Mouse (Mus musculus) hindbrain, postnatal 0 days (tissue): ENCODE results near the gene Atp4b. TPM values are rescaled to one million over a fixed set of nuclear protein-coding genes. Genes with fewer than 3 reads are reported as not detected.
A peak's percentile ranks its signal among the peaks of the same experiment; 100 is the strongest.

ENCODE experiments used
- ATAC-seq: fragments of 200-750 bp; cut with Nextera tagmentation; 2 replicates; pipeline ENCODE4 v1.8.0; 2017; ENCODE audit warnings: mild to moderate bottlenecking, moderate TSS enrichment, moderate library complexity
- DNase-seq: peaks from one replicate; pipeline ENCODE4 v3.0.0-alpha.2; 2015; ENCODE audit warnings: low spot score
- H3K27ac ChIP-seq: fragments of 300-500 bp; sonication (generic); 2 replicates; pipeline ENCODE4 v1.5.1; 2014; ENCODE audit warnings: mild to moderate bottlenecking
- H3K27me3 ChIP-seq: fragments of 300-500 bp; sonication (generic); 2 replicates; pipeline ENCODE4 v1.6.1; 2014; ENCODE audit warnings: low read length, mixed read lengths; ENCODE audit not compliant: insufficient read depth
- H3K36me3 ChIP-seq: fragments of 300-500 bp; sonication (generic); 2 replicates; pipeline ENCODE4 v1.6.1; 2014; ENCODE audit warnings: low read length, mixed read lengths; ENCODE audit not compliant: insufficient read depth
- H3K4me1 ChIP-seq: fragments of 300-500 bp; sonication (generic); 2 replicates; pipeline ENCODE4 v1.6.1; 2014; ENCODE audit warnings: antibody characterized with exemption, low read length, mixed read lengths; ENCODE audit not compliant: insufficient read depth
- H3K4me2 ChIP-seq: fragments of 300-500 bp; sonication (generic); 2 replicates; pipeline ENCODE4 v1.6.1; 2014; ENCODE audit warnings: low read depth, mild to moderate bottlenecking, low read length, moderate library complexity, mixed read lengths
- H3K4me3 ChIP-seq: fragments of 300-500 bp; sonication (generic); 2 replicates; pipeline ENCODE4 v1.5.1; 2014; ENCODE audit warnings: low read length
- H3K9ac ChIP-seq: fragments of 300-500 bp; sonication (generic); replicated peaks from 2 replicates; pipeline ENCODE4 v1.6.1; 2014; ENCODE audit warnings: mild to moderate bottlenecking, low read length, moderate library complexity, mixed read lengths
- H3K9me3 ChIP-seq: fragments of 300-500 bp; sonication (generic); 2 replicates; pipeline ENCODE4 v1.6.1; 2016; ENCODE audit warnings: low read length, mixed read lengths
- CTCF ChIP-seq: IDR thresholded peaks from 2 replicates; pipeline ENCODE4 v1.5.1; 2016; ENCODE audit warnings: antibody characterized with exemption, control low read depth, low read depth
- WGBS: fragments of 180-500 bp; shearing (Covaris S2); extraction: QIAGEN DNeasy Blood & Tissue Kit; methylation state at CpG from one replicate; pipeline ENCODE4 v1.1.7; 2014; 5-methylcytosine and 5-hydroxymethylcytosine counted together
- polyA plus RNA-seq: library from polyadenylated mRNA; unstranded; fragments of >200 nt; fragmentation: Nextera tagmentation; extraction: Ambion mirVana; gene quantifications from 2 replicates; pipeline ENCODE4 v1.2.1, GENCODE M21; 2015
- total RNA-seq: library from RNA; depleted of rRNA; stranded (reverse); fragments of >200 nt; gene quantifications from 2 replicates; pipeline ENCODE4 v1.2.3, GENCODE M21; 2014; rRNA removed

Gene Atp4b
- total RNA-seq (not detected in 2 replicates), polyA plus RNA-seq (not detected in 2 replicates)

GRCm38 (mm10) chr8:13396725-13397124 lies at the start of gene Atp4b:
TSS of gene Atp4b (minus strand) at chr8:13396825.
- no peak within 1 kb of the TSS for H3K27ac ChIP-seq
- 80% methylated on average over 5 of the region's 5 CpGs for WGBS
- H3K9ac ChIP-seq, result no peak within 1 kb of the TSS
- no peaks in the 10 kb centered on the region for H3K36me3 ChIP-seq
- H3K4me3 ChIP-seq, result no peak within 1 kb of the TSS
- no peaks in the 10 kb centered on the region for H3K4me1 ChIP-seq
- no peak within 1 kb of the TSS for H3K4me2 ChIP-seq
- no peaks in the 10 kb centered on the region for H3K27me3 ChIP-seq
- H3K9me3 ChIP-seq, result no peaks in the 10 kb centered on the region
- DNase-seq (no peak), ATAC-seq (no peak)
- TF ChIP-seq CTCF, result no peak

DNA sequence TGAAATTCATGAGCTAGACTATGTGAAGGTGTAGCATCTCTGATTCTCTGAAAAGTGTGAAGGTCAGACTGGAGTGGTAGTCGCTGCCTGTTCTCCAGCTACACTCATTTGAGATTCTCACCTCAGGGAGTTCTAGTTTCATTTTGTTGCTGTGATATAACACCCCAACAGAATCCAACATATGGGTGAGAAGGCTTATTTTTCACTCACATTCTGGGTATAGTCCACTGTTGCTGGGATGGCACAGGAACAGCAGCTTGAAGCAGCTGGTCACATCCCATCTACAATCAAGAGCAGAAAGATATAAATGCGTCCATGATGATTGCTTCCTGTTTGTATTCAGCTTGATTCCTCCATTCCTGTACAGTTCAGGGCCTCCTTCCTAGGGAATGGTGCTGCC lies 45.5 kb upstream of the Atp4b start:
- no peak for DNase-seq
- Histone ChIP-seq H3K4me3 (no peak overlapping the region), H3K27me3 (no peaks in the 10 kb centered on the region), H3K36me3 (no peaks in the 10 kb centered on the region), H3K27ac (no peak overlapping the region), H3K9me3 (no peaks in the 10 kb centered on the region), H3K4me2 (no peak overlapping the region), H3K9ac (no peak overlapping the region), H3K4me1 (no peaks in the 10 kb centered on the region)
- no peak for ATAC-seq
- WGBS, result 99% methylated on average over 2 of the region's 2 CpGs
- TF ChIP-seq CTCF, result no peak

DNA sequence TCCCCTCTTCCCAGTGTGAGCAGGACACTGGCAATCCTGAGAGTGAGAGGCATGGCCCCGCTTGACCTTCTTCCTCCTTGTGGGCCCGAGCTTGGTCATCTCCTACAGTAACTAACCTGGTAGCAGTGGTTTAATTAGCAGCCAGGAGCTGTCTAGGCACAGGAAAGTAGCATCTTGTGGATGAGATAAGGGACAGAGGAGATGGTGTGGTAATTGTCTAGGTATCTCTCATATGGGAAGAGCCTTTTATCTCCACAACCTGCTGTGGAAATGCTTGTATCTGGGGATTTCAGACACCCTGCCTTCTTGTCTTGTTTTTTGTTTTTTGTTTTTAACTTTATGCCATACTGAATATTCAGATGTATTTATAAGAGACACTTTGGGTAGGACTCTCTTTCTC lies 40.9 kb upstream of the Atp4b start:
- Histone ChIP-seq H3K9ac (no peak overlapping the region), H3K36me3 (no peaks in the 10 kb centered on the region), H3K4me3 (no peak overlapping the region), H3K4me2 (no peak overlapping the region), H3K9me3 (no peaks in the 10 kb centered on the region), H3K27ac (no peak overlapping the region), H3K27me3 (peaks cover 16% of the 10 kb centered on the region; the same call in 1 of the 2 replicates), H3K4me1 (no peaks in the 10 kb centered on the region)
- TF ChIP-seq CTCF, result no peak
- no peak for ATAC-seq
- DNase-seq, result no peak
- WGBS, result 80% methylated on average over 2 of the region's 2 CpGs

DNA sequence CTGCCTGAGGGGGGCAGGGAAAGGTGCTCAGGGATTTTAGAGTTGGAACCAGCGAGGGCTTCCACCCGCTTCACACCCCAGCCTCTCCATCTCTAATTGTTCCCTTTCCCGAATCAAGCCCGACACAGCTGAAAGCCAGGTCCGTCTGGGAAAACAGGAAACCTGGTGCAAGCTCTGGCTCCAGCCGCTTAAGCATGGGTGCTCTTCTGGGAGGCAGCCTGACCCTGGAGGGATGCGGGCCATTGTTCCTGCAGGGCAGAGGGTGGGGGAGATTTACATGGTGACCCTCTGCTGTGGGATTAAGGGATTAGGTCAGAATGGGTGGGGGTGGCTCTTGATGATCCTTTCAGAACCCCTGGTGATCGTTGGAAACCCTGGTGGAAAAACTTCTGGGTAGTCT lies 39.4 kb upstream of the Atp4b start:
- H3K4me1 ChIP-seq, result no peaks in the 10 kb centered on the region
- no peaks in the 10 kb centered on the region for H3K36me3 ChIP-seq
- no peak for TF ChIP-seq CTCF
- peaks cover 16% of the 10 kb centered on the region; the same call in 1 of the 2 replicates for H3K27me3 ChIP-seq
- H3K9me3 ChIP-seq, result no peaks in the 10 kb centered on the region
- whole genome bisulfite sequencing, result 17% methylated on average over 8 of the region's 8 CpGs
- peak overlapping the region; percentile 8; the same call in 1 of the 2 replicates for H3K4me3 ChIP-seq
- no peak for ATAC-seq
- DNase-seq, result no peak
- no peak overlapping the region for H3K9ac ChIP-seq
- no peak overlapping the region for H3K27ac ChIP-seq
- H3K4me2 ChIP-seq, result peak overlapping the region; percentile 21; the same call in 1 of the 2 replicates

DNA sequence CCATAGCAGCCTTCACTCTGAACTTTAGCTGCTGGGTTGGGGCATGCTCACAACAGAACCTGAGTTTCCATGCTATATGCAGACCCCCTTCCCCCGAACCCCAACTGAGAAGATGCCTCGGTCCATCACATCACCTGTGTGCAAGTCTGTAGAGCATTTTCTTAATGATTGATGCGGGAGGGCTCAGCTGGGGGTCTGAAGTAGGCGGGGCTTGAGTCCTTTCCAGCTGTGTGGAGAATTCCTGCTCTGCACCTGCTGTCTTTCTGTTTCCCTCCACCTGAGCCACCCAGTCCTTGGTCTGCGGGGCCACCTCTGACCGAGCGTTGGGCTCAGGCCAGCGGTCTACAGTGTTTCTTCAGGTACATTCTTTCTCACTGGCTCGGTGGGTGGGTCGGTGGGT lies 38.3 kb upstream of the Atp4b start, which contains the start of gene Tmem255b:
Gene Tmem255b (plus strand): TSS at position 301 of the 400 bp plus-strand sequence.
- WGBS, result 19% methylated on average over 10 of the region's 10 CpGs
- peak within 1 kb of the TSS; percentile 8 for H3K4me3 ChIP-seq
- DNase-seq (no peak), ATAC-seq (no peak)
- no peaks in the 10 kb centered on the region for H3K36me3 ChIP-seq
- H3K27me3 ChIP-seq, result peaks cover 16% of the 10 kb centered on the region; the same call in 1 of the 2 replicates
- H3K9me3 ChIP-seq, result no peaks in the 10 kb centered on the region
- H3K4me1 ChIP-seq, result no peaks in the 10 kb centered on the region
- no peak within 1 kb of the TSS for H3K9ac ChIP-seq
- peak within 1 kb of the TSS; percentile 21; the same call in 1 of the 2 replicates for H3K4me2 ChIP-seq
- no peak for TF ChIP-seq CTCF
- no peak within 1 kb of the TSS for H3K27ac ChIP-seq

- Histone ChIP-seq H3K4me1 (no peaks in the 10 kb centered on the region), H3K4me2 (no peak overlapping the region), H3K4me3 (no peak overlapping the region), H3K27ac (no peak overlapping the region), H3K27me3 (peaks cover 16% of the 10 kb centered on the region; the same call in 1 of the 2 replicates), H3K9me3 (no peaks in the 10 kb centered on the region), H3K36me3 (no peaks in the 10 kb centered on the region), H3K9ac (no peak overlapping the region)
- TF ChIP-seq CTCF, result no peak
- DNase-seq (no peak), ATAC-seq (no peak)
- WGBS, result 90% methylated on average over 5 of the region's 5 CpGs
These were observed 36.5 kb upstream of the Atp4b start for GRCm38 (mm10) chr8:13433130-13433529.

DNA sequence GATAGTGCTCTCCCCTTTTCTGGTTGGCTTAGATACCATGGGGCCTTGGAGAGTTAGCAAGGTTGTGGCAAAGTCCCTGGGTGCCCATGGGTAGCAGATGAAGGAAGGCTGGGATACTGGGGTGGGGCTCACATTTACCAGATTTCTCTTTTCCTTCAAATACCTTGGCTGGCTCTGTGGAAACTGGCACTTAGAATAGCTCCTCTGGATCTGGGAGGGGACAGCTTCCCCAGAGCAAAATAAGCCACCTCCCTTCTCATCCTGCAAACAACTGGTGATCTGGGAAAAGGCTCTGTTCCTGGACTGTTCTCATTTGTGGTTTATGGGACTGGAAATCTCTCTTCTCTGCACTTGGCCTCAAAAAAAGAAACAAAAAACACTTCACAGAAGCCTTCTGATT lies 34.2 kb upstream of the Atp4b start:
- no peak overlapping the region for H3K4me3 ChIP-seq
- no peaks in the 10 kb centered on the region for H3K4me1 ChIP-seq
- H3K9ac ChIP-seq, result no peak overlapping the region
- H3K9me3 ChIP-seq, result no peaks in the 10 kb centered on the region
- no peak for DNase-seq
- no peak for TF ChIP-seq CTCF
- no peak for ATAC-seq
- no peaks in the 10 kb centered on the region for H3K36me3 ChIP-seq
- 0 out of 2 replicates have a peak, but pooled peaks cover 4% of the 10 kb centered on the region for H3K27me3 ChIP-seq
- H3K4me2 ChIP-seq, result no peak overlapping the region
- H3K27ac ChIP-seq, result no peak overlapping the region
